Mouse (Mus musculus): ENCODE data around the gene Ccdc157.

Ccdc157 gene

DNA sequence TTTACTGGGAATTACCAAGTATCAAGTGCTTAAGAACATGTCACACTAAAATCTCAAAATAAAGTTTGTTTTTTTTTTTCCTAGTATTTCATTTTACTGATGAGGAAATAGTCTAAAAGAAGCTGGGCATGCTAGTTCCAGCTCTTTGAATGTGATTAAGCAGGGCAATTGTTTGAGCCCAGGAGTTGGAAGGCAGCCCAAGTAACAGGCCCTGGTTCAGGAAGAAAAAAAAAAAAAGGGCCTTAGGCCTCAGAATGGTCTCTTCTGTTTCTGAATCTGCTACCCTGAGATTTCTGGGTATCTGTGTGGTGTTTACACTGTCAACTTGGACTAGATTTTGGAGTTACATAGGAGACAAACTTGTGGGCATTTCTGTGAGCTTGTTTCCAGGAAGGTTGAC is 23.4 kb upstream of the Ccdc157 start:
- DNase-seq (ENCODE audit: low read depth, low spot score): no peak

DNA sequence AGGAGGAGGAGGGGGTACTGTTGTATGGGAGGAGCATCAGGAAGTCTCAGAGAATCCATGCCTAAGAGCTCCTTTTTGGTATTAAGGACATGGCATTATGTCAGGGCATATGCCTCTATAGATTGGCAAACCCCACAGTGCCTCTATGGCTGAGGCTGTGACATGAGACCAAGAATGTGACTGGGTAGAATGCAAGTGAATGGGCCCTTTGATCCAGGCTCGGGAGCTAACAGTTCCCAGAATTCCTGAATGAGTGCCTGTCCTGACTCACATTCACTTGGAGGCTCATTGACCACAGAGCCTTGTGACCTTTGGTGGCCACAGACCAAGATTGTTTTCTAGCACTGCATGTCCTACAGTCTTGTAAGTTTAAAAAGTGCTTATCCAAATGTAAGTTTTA is 22.0 kb upstream of the Ccdc157 start:
- no peak for DNase-seq (ENCODE audit: low read depth, low spot score)

DNA sequence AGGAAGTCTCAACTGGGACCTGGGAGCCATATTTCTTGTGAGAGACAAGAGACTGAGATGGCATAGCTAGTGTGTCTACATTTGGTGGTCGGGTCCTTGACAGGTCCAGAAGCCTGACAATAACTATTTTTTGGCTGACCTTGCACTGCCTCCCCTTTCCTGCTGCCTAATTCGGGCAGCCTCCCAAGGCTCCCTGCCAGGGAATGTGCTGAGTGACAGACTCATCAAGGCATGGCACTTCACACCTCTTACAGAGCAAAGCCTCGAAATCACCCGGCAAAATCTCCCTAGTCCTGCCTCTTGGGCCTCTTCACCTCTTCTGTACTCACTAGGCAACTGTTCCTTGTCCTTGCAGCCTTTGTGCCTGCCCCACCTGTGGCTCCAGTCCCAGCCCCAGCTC is 17.6 kb upstream of the Ccdc157 start:
- DNase-seq (ENCODE audit: low read depth, low spot score): no peak

DNA sequence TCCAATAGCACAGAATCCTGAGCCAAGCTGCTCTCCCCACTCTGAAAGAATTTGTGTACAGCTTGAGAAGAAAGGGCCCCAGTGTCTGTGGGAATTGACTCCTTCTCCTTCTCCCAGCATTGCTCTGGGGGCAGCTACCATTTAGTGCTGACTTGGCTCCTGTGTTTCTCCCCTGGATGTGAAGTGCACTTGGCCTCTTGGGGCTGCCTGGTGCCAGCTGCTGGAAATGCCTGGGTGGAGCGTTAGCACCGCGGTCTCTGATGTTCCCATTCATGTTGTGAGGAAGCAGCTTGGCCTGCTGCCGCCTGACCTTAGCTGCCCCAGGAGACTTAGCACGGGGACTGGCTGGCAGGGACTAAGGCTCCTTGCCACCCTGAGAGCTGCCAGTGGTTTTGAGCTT is 14.5 kb upstream of the Ccdc157 start:
- peak; percentile 92 for DNase-seq (ENCODE audit: low read depth, low spot score)

DNA sequence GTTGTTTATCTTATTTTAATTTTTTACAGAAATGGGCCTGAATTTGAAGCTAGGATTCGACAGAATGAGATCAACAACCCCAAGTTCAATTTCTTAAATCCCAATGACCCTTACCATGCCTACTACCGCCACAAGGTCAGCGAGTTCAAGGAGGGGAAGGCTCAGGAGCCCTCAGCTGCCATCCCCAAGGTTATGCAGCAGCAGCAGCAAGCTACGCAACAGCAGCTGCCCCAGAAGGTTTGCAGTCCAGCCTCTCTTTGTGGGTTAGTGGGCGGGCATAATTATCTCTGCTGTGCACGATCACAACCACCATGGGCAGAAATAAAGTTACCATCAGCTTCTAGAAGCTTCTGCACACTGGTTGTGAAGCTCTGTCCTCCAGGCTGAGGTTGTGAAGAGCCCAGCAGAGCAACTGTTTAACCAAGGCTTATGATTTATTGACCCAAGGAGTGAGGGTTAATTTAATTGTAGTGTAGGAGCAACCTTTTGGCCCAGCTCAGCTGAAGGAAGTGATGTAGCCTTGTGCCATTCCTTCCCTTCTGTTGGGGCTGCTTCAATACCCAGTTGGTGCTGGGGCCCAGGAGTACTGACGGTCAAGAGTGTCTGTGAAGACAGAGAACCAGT is 6.5 kb upstream of the Ccdc157 start:
- DNase-seq (ENCODE audit: low read depth, low spot score): no peak

DNA sequence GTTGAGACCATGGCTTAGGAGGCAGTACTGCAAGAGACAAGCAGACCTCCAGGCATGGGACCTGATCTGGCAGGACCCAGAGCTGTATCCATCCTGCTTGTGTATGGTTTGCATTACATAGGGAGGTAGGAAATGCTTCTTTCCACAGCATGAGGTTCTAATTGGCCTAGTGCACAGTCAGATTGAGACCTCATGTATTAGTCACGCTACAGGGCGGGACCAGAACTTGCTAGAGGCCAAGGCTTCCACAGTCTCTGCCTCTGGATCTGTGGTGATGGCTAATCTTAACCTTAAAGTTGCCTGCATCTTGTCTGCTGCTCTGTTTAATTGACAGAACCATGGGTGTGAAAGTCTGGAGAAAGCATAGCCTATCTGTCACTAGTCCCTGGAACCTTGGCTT is 4.6 kb upstream of the Ccdc157 start:
- no peak for DNase-seq (ENCODE audit: low read depth, low spot score)

DNA sequence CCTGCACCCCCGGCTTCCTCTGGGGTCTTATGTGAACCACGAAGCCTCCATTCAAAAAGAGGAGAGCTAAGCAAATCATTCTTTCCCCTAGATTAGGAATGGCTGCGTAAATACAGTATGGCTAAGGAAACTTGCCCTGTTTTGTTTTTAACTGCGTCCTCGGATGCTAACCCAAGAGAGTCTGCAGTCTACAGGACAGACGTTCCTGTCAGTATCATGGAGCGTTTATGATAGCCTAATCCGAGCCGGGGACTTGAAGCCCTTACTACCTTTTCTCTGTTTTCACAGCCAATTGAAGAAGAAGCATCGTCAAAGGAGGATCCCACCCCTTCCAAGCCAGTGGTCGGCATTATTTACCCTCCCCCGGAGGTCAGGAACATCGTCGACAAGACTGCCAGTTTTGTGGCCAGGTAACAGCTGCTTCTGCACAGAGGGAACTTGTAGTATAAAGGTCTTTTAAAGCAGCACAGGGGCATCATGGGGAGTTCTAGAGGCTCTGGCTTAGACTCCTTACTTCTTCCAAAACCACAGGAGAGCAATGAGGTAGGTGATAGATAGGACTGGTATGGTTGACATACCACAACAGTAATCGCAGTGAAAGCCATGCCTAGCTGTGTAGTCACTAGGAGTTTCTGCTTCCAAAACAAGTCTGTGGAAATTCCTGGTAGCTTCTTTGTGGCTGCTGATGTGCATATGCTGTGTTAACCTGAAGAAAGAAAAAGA is 826 bp upstream of the Ccdc157 start:
- no peak for DNase-seq (ENCODE audit: low read depth, low spot score)

DNA sequence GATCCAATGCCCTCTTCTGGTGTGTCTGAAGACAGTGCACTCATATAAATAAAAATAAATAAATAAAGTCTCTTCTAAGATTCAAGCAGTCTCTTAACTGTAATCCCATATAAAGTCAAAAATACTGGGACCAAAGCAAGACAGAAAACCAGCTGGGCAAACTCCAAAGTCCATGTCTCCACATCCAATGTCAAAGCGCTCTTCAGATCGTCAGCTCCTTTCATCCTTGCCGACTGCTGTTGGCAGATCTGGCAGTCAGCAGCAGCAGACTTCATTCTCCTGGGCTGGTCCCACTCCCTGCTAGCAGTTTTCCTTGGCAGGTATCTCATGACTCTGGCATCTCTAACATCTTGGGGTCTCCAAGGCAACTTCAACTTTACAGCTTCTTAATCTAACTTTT is 1.4 kb downstream of the Ccdc157 start:
- DNase-seq (ENCODE audit: low read depth, low spot score): no peak

DNA sequence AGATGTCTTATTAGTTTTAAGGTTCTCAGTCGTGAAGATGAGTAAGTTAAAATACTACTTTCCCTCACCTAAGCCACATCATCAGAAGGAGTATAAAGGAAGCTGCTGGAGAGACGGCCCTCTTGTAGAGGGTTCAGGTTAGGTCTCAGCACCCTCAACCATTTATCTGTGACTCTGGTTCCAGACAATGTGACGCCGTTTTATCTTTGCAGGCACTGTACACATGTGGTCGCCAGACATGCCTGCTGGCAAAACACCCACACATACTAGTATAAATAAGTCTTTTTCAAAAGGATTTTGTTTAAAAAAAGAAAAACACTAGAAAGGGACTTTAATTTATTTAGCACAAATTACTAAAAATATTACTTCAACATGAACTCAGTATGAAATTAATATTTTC is 4.5 kb downstream of the Ccdc157 start:
- no peak for DNase-seq (ENCODE audit: low read depth, low spot score)

DNA sequence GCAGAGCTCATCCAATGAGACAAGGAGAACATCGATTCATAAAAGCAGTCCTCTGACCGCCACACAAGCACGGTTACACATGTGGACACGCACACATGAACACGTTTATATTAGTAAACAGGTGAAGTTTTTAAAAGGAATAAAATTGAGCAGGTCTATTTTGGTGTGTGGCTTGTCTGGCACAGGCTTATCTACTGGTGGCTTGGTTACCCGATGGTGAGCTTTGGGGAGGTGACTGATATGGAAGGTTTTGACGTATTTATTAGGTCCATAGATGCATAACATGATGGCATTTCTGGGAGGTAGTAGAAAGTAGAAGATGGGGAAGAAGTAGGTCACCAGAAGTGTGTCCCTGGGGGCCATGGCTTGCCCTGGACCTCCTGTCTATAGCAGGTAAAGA is 6.4 kb downstream of the Ccdc157 start:
- DNase-seq (ENCODE audit: low read depth, low spot score): no peak

DNA sequence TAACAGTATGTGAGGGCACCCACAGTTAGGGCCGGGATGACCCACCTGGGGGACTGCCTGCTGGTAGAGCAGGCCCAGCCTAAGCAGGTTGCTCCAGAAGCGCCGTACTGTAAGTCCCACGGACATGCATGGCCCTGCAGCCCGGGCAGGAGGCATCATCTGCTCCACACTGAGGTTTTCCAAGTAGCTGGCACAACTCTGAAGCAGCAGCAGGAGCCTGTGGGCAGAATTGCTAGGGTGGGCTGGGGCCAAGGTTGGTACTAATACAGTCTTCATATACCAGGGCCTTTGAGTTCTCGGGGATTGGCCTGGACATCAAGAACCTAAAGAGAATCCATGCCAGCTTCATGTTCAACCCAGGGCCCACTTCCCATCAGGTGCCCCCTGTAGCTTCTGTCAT is 10.2 kb downstream of the Ccdc157 start:
- DNase-seq (ENCODE audit: low read depth, low spot score): no peak

DNA sequence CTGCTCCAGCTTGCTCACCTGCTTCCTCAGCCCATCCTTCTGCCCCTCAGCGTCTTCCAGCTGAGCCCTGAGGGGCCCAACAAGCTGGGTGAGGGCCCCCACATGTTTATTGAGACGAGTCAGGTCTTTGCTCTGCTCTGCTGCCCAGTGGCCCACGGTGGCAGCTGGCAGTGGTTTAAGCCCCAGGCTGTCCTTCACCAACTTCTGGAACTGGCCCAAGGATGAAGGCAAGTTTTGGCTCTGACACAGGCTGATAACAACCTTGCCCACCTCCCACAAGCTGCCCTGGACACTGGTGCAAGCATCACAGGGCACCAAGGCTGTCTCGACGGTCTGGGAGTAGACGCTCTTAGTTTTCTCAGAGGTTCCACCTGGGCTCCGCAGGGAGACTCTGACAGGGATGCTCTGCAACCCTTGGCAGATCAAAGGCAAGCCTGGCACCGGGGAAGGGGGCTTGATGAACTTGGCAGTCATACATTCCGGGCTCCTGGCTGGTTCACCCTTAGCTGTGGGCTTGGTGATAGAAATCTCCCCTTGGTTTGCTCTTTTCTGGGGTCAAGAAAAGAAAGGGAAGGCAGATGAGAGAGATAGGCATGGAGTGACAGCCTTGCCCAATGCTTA is 11.4 kb downstream of the Ccdc157 start:
- no peak for DNase-seq (ENCODE audit: low read depth, low spot score)

DNA sequence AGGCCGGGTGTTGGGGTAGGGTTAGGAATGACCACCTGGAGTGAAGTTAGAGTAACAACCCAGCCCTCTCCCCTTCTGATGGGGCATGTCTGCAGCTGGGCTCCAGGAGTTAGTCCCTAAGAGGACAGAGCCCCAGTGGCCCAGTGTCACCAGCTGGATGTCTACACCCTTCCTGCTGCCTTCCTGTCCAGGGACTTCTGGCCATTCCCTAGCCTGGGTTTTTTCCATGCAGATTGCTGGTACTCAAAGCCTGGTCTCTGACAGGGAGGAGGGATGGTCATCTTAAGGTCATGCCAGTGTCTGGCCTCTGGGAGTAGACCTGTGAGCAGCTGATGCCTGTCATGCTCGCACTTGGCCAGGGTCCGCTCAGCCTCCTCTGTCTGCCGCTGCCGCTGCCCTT is 12.0 kb downstream of the Ccdc157 start:
- DNase-seq (ENCODE audit: low read depth, low spot score): no peak

DNA sequence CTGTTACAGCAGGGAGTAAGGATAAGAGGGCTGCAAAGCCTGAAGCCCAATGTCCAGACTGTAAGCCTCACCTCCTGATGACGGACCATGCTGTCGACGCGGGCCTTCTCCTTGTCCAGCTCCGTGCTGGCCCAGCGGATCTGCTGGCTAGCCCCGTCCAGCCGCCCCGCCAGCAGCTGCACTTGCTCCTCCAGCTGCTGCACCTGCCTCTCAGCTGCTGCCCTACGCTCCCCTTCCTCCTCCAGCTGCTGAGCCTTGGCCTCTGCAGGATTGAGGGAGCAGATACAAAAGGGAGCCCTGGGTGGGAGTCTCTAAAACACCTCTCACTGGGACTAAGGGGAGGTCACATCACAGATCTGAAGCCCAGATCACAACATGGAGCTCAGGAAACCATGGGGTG is 13.0 kb downstream of the Ccdc157 start:
- DNase-seq (ENCODE audit: low read depth, low spot score): no peak

DNA sequence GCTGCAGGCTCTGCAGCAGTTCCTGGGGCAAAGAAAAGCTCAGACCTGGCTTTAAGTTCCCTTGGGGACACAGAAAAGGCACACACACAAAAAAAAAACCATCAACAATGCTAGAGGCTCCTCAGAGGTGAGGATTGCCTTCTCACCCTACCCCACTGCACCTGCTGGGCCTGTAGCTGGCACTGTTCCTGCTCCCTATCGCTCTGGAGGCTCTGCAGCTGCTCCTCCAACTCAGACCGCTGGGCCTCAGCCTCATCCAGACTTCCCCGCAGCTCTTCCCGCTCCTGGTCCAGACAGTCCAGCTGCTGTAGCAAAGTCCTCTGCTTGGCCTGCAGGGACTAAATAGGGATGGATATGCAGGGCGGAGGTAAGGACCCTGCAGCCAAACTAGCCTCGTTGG is 13.7 kb downstream of the Ccdc157 start:
- no peak for DNase-seq (ENCODE audit: low read depth, low spot score)

DNA sequence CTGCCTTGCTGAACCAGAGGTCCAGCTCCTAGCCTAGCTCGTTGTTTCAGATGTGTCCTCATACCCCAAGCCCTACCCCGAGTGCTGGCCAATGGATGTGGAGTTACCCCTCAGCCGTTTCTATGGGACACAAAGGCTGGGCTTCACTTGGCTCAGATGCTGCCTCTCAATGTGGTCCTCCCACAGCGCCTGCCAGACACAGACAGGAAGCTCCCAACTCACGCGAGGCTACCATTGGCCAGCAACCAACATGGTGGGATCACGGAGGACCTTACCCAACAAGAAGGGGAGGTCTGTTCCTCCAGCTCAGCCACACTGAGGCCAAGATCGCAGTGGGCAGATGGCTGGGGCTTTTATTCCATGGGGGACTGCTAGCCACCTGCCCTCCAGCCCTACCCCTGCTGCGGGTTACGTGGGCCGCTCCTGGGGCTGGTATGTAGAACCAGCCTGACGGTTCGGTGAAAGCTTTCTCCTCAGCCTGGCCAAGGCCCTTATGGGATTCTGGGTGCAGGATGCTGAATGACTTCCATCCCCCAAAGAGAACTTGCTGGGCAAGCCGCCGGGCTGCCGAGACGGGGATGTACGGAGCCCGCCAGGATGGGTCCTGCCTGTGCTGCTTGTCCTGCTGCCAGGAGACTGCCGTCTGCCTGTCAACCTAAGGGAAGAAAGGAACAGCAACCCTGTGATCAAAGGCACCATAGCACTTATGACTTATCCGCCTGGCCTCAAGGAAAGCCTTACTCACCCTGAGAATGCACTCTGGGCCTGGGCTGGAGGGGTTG is 16.6 kb downstream of the Ccdc157 start:
- no peak for DNase-seq (ENCODE audit: low read depth, low spot score)

DNA sequence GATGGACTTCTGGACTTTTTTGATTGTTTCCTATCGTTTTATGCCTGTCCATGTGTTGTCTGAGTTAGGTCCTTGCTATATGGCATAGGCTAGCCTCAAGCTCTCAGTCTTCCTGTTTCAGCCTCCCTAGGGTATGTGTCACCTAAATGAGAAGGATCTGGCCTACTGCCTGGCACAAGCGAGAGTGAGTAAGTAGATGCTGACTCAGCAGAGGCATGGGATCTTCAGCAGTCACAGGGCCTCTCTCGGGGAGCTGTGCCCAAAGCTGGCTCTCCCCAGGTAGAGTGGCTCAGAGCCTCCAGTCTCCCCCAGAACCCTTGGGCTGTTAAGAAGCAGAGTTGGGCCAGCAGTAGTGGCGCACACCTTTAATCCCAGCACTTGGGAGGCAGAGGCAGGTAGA is 17.7 kb downstream of the Ccdc157 start:
- DNase-seq (ENCODE audit: low read depth, low spot score): no peak

DNA sequence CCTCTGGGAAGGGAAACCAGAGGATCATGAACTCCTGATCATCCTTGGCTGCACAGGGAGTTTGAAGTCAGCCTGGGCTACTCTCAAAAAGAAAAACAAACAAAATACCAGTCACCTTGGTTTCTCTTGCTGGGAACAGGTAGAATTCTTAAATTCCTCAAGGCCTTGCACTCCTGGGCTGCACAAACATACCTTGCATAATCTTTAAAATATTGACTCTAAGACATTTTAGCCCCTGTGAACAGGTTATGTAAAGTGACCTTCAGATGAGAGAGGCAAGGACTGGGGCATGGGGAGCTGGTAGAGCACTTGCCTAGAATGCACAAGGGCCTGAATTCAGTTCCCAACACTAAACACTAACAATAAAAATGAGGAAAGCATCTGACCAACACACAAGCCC is 18.6 kb downstream of the Ccdc157 start:
- no peak for DNase-seq (ENCODE audit: low read depth, low spot score)

DNA sequence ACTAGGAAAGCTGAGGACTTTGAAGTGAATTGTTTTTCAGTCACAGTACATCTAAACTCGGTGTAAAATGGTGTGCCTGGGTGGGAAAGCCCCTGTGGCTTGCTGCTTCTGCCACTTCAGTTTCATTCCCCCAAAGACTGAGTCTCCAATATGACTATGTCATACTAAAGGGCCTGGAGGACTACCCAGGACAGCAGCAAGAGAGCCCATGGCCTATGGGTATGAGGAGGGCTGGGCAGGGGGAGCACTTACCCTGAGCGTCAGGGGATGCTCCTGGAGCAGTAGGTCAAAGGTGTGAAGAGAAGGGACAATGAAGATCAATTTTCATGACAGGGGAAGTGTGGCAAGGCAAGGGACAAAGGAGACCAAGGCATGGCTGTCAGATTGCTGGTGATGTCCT is 21.1 kb downstream of the Ccdc157 start:
- DNase-seq (ENCODE audit: low read depth, low spot score): no peak

DNA sequence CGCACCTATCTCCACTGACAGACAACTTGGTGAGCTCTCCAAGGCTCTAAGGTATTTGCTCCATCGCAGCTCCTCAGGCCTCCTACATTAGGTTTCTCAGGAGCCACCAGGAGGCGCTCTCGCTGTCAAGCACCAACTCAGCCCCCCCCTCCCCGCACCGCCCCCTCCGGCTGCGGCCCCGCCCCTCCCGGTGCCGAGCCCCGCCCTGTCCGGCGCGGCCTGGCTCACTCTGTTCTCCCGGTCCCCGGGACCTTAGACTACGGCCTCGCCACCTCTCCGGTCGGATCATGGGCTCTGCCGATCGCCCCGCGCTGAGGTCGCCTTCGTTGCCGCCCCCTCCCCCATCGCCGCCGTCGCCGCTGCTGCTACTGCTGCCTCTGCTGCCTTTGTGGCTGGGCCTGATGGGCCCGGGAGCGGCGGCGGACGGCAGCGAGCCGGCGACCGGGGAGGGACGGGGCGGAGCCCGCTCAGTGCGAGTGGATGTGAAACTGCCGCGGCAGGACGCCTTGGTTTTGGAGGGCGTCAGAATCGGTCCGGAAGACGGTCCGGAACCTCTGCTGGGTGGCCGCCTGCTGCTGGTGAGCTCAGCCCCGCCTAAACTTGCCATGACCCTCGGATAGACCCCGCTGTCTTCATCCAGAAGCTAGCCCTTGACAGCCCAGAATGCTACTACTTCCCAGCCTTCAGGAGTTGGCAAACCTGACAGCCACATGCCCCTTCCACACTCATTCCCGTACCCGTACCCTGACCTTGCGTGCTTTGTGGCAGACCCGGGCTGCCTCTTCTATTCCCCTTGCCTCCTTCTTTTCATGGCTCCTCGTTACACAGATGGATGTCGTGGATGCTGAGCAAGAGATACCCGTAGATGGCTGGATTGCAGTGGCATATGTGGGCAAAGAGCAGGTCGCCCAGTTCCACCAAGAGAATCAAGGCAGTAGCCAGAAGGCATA is 24.8 kb downstream of the Ccdc157 start, which contains the start of gene Rnf215:
Gene Rnf215, plus strand, starts transcription at position 217 of the 950 bp plus-strand sequence.
- DNase-seq (ENCODE audit: low read depth, low spot score): peak; percentile 85

DNA sequence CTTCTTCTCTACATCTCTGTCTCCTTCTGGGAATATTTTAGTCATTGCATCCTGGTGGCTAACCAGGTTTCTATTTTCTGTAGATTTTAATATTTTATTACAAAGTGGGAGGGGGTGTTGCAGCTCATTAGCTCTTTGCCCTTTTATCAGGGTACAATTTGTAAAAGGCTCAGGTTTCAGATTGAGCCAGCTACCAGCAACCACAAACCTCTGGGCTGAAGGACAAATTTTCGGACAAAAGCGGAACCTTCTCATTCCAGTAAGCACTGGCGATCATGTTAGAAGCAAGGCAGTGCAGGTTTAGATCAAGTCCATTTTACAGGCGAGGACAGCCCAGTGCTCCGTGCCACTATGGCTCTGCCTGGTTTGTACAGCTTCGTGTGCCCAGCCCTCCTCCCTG is 25.7 kb downstream of the Ccdc157 start:
- no peak for DNase-seq (ENCODE audit: low read depth, low spot score)
